Mouse (Mus musculus): ENCODE measurements at regions not wholly inside any gene's neighbourhood (a gene's known extent, or its start where the extent isn't known, plus 50 kb on each side); places are given as distances from the start of the nearest gene placed in this dataset.

GRCm38 (mm10) chr6:50969341-50969740 is 315.1 kb upstream of the Npvf start:
- no peak for DNase-seq (ENCODE audit: low spot score)

- no peak for DNase-seq (ENCODE audit: low spot score)
These were observed 315.8 kb upstream of the Npvf start for GRCm38 (mm10) chr6:50969997-50970396.

- DNase-seq (ENCODE audit: low spot score): no peak
These were observed 316.5 kb upstream of the Npvf start for GRCm38 (mm10) chr6:50970770-50971169.

GRCm38 (mm10) chr6:50972268-50972667 is 318.0 kb upstream of the Npvf start:
- no peak for DNase-seq (ENCODE audit: low spot score)

GRCm38 (mm10) chr6:50973231-50973654 is 319.0 kb upstream of the Npvf start:
- no peak for DNase-seq (ENCODE audit: low spot score)

GRCm38 (mm10) chr6:50973815-50974214 is 319.6 kb upstream of the Npvf start:
- DNase-seq (ENCODE audit: low spot score): no peak

GRCm38 (mm10) chr6:50974961-50975360 is 320.7 kb upstream of the Npvf start:
- DNase-seq (ENCODE audit: low spot score): no peak

GRCm38 (mm10) chr6:50976973-50977372 is 322.7 kb upstream of the Npvf start:
- DNase-seq (ENCODE audit: low spot score): no peak

- DNase-seq (ENCODE audit: low spot score): no peak
These were observed 323.1 kb upstream of the Npvf start for GRCm38 (mm10) chr6:50977381-50977780.

GRCm38 (mm10) chr6:50978016-50978415 is 323.8 kb upstream of the Npvf start:
- DNase-seq (ENCODE audit: low spot score): no peak

GRCm38 (mm10) chr6:50978571-50978970 is 324.3 kb upstream of the Npvf start:
- DNase-seq (ENCODE audit: low spot score): peak; percentile 14

- DNase-seq (ENCODE audit: low spot score): no peak
These were observed 325.5 kb upstream of the Npvf start for GRCm38 (mm10) chr6:50979764-50980163.

- no peak for DNase-seq (ENCODE audit: low spot score)
These were observed 326.1 kb upstream of the Npvf start for GRCm38 (mm10) chr6:50980311-50980710.

GRCm38 (mm10) chr6:50981702-50982309 is 327.6 kb upstream of the Npvf start:
- DNase-seq (ENCODE audit: low spot score): no peak

GRCm38 (mm10) chr6:50982856-50983255 is 328.6 kb upstream of the Npvf start:
- no peak for DNase-seq (ENCODE audit: low spot score)

- no peak for DNase-seq (ENCODE audit: low spot score)
These were observed 329.4 kb upstream of the Npvf start for GRCm38 (mm10) chr6:50983511-50984099.

- DNase-seq (ENCODE audit: low spot score): peak; percentile 37
These were observed 330.1 kb upstream of the Npvf start for GRCm38 (mm10) chr6:50984157-50984905.

GRCm38 (mm10) chr6:50986270-50986924 is 332.2 kb upstream of the Npvf start:
- DNase-seq (ENCODE audit: low spot score): no peak

GRCm38 (mm10) chr6:50988561-50988960 is 334.3 kb upstream of the Npvf start:
- DNase-seq (ENCODE audit: low spot score): no peak

GRCm38 (mm10) chr6:50991528-50992125 is 337.4 kb upstream of the Npvf start:
- DNase-seq (ENCODE audit: low spot score): no peak

GRCm38 (mm10) chr6:50993952-50994351 is 339.7 kb upstream of the Npvf start:
- no peak for DNase-seq (ENCODE audit: low spot score)

GRCm38 (mm10) chr6:51002713-51003112 is 348.5 kb upstream of the Npvf start:
- no peak for DNase-seq (ENCODE audit: low spot score)
